Mouse (Mus musculus): ENCODE data around the gene Afm. TPM values are rescaled to one million over a fixed set of nuclear protein-coding genes. Genes with fewer than 3 reads are reported as not detected.

The Afm gene
- polyA plus RNA-seq, 1 experiment = 21.0 TPM

GRCm38 (mm10) chr5:90588104-90588503, 69.4 kb downstream of the Afm start:
- H3K36me3 ChIP-seq (ENCODE audit: control insufficient read depth, insufficient read depth, low read length) = no peaks in the 10 kb centered on the region
- 95% methylated on average over 5 of the region's 5 CpGs for WGBS
- TF ChIP-seq POLR2A (IDR thresholded peaks at IDR 0.05; ENCODE audit: low read depth, low read length) = no peak
- no peak for TF ChIP-seq CTCF (conservative IDR thresholded peaks at IDR 0.05; ENCODE audit: insufficient read depth, insufficient read length, low read depth, low read length)
- H3K27me3 ChIP-seq (replicated peaks; ENCODE audit: control insufficient read depth, insufficient read depth, low read length) = no peaks in the 10 kb centered on the region
- no peak overlapping the region for H3K4me3 ChIP-seq (ENCODE audit: insufficient read depth, low read depth, low read length)
- H3K4me1 ChIP-seq (ENCODE audit: control insufficient read depth, insufficient read depth, low read length) = no peaks in the 10 kb centered on the region
- H3K27ac ChIP-seq (ENCODE audit: insufficient read depth, low read depth, low read length) = no peak overlapping the region
- DNase-seq = no peak

- 24% methylated on average over 25 of the region's 25 CpGs for WGBS
- Histone ChIP-seq H3K4me3 (ENCODE audit: insufficient read depth, low read depth, low read length) (peak overlapping the region; percentile 29; the same call in 1 of the 2 replicates), H3K4me1 (ENCODE audit: control insufficient read depth, insufficient read depth, low read length) (no peaks in the 10 kb centered on the region), H3K27me3 (replicated peaks; ENCODE audit: control insufficient read depth, insufficient read depth, low read length) (no peaks in the 10 kb centered on the region), H3K27ac (ENCODE audit: insufficient read depth, low read depth, low read length) (no peak overlapping the region), H3K36me3 (ENCODE audit: control insufficient read depth, insufficient read depth, low read length) (no peaks in the 10 kb centered on the region)
- DNase-seq = peak; percentile 74
- TF ChIP-seq POLR2A (IDR thresholded peaks at IDR 0.05; ENCODE audit: low read depth, low read length) (no peak), CTCF (conservative IDR thresholded peaks at IDR 0.05; ENCODE audit: insufficient read depth, insufficient read length, low read depth, low read length) (peak; percentile 89)
Observed at GRCm38 (mm10) chr5:90588708-90589595, 70.2 kb downstream of the Afm start.

GRCm38 (mm10) chr5:90590676-90591075, 71.9 kb downstream of the Afm start:
- Histone ChIP-seq H3K4me3 (ENCODE audit: insufficient read depth, low read depth, low read length) (no peak overlapping the region), H3K27me3 (replicated peaks; ENCODE audit: control insufficient read depth, insufficient read depth, low read length) (no peaks in the 10 kb centered on the region), H3K4me1 (ENCODE audit: control insufficient read depth, insufficient read depth, low read length) (no peaks in the 10 kb centered on the region), H3K27ac (ENCODE audit: insufficient read depth, low read depth, low read length) (no peak overlapping the region), H3K36me3 (ENCODE audit: control insufficient read depth, insufficient read depth, low read length) (no peaks in the 10 kb centered on the region)
- WGBS = 68% methylated on average over 10 of the region's 10 CpGs
- DNase-seq = no peak
- TF ChIP-seq CTCF (conservative IDR thresholded peaks at IDR 0.05; ENCODE audit: insufficient read depth, insufficient read length, low read depth, low read length) (no peak), POLR2A (IDR thresholded peaks at IDR 0.05; ENCODE audit: low read depth, low read length) (no peak)

GRCm38 (mm10) chr5:90591936-90592335, 73.2 kb downstream of the Afm start:
- Histone ChIP-seq H3K27ac (ENCODE audit: insufficient read depth, low read depth, low read length) (no peak overlapping the region), H3K4me3 (ENCODE audit: insufficient read depth, low read depth, low read length) (no peak overlapping the region), H3K27me3 (replicated peaks; ENCODE audit: control insufficient read depth, insufficient read depth, low read length) (no peaks in the 10 kb centered on the region), H3K4me1 (ENCODE audit: control insufficient read depth, insufficient read depth, low read length) (no peaks in the 10 kb centered on the region), H3K36me3 (ENCODE audit: control insufficient read depth, insufficient read depth, low read length) (no peaks in the 10 kb centered on the region)
- DNase-seq = no peak
- WGBS = 67% methylated on average over 6 of the region's 6 CpGs
- no peak for TF ChIP-seq POLR2A (IDR thresholded peaks at IDR 0.05; ENCODE audit: low read depth, low read length)
- TF ChIP-seq CTCF (conservative IDR thresholded peaks at IDR 0.05; ENCODE audit: insufficient read depth, insufficient read length, low read depth, low read length) = no peak

DNA sequence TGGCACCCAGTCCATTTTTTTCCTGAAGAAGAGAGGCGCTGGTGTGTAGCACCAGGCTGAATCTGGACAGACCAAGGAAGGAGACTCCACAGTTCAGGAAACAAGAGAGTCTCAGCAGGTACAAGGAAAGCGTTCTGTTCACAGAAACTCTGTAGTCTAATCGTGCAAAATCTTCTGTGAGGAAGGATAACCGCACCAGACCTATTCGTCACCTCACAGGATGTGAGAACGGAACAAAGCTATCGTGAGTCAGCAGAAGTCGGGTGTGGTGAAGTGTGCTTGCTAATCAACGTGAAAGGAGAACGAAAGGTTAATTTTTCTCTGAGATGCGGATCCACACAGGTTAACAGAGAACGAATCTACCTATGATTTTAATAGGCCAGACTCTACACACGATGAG, 76.2 kb downstream of the Afm start:
- no peak overlapping the region for H3K4me3 ChIP-seq (ENCODE audit: insufficient read depth, low read depth, low read length)
- WGBS = 57% methylated on average over 13 of the region's 13 CpGs
- H3K27ac ChIP-seq (ENCODE audit: insufficient read depth, low read depth, low read length) = no peak overlapping the region

DNA sequence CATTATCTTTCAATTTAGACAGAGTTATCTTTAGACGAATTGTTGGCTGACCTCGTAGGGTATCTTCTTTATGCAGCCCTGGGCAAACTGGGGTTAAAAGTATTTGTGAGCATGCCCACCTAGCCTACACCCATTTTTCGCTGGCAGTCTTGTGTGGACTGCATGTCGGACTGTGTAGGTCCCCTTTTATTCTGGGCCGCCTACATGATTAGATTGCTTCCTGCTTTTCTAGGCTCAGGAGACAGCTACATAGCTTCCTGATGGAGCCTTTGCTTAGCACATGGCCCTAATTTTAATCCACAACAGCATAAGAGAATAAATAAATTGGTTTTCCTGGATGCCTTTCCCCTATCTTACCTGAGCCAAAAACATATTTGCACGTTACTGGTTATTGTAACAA, 77.4 kb downstream of the Afm start:
- WGBS = 80% methylated on average over 6 of the region's 6 CpGs
- Histone ChIP-seq H3K36me3 (ENCODE audit: control insufficient read depth, insufficient read depth, low read length) (no peaks in the 10 kb centered on the region), H3K27ac (ENCODE audit: insufficient read depth, low read depth, low read length) (no peak overlapping the region), H3K4me3 (ENCODE audit: insufficient read depth, low read depth, low read length) (no peak overlapping the region), H3K4me1 (ENCODE audit: control insufficient read depth, insufficient read depth, low read length) (no peaks in the 10 kb centered on the region), H3K27me3 (replicated peaks; ENCODE audit: control insufficient read depth, insufficient read depth, low read length) (no peaks in the 10 kb centered on the region)
- TF ChIP-seq POLR2A (IDR thresholded peaks at IDR 0.05; ENCODE audit: low read depth, low read length) (no peak), CTCF (conservative IDR thresholded peaks at IDR 0.05; ENCODE audit: insufficient read depth, insufficient read length, low read depth, low read length) (no peak)
- no peak for DNase-seq

More for the DNA sequence above, 76.2 kb downstream of the Afm start:
- DNase-seq = no peak
- TF ChIP-seq POLR2A (IDR thresholded peaks at IDR 0.05; ENCODE audit: low read depth, low read length) (no peak), CTCF (conservative IDR thresholded peaks at IDR 0.05; ENCODE audit: insufficient read depth, insufficient read length, low read depth, low read length) (no peak)
- Histone ChIP-seq H3K36me3 (ENCODE audit: control insufficient read depth, insufficient read depth, low read length) (no peaks in the 10 kb centered on the region), H3K27me3 (replicated peaks; ENCODE audit: control insufficient read depth, insufficient read depth, low read length) (no peaks in the 10 kb centered on the region), H3K4me1 (ENCODE audit: control insufficient read depth, insufficient read depth, low read length) (no peaks in the 10 kb centered on the region)

DNA sequence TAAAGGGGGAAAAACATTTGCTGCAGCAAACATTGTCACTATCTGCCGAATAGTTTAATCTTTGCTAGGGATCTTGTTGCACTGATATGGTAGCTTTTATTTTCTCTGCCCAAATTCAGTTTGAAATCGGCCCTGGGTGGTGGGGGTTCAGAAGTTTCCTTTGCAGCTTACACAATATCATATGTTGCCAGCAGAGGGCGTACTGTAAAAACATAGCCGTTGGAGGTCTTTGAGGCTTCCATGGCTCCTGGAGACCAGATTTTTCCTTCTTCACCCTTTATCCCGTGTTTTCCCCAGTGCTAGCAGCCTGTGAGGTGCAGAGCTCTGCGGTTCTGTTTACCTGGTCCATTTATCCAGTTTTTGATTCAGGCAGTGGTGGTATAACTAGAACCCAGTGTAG, 82.7 kb downstream of the Afm start:
- peak; percentile 55 for DNase-seq
- H3K36me3 ChIP-seq (ENCODE audit: control insufficient read depth, insufficient read depth, low read length) = no peaks in the 10 kb centered on the region; the same call in 1 of the 2 replicates
- no peaks in the 10 kb centered on the region for H3K4me1 ChIP-seq (ENCODE audit: control insufficient read depth, insufficient read depth, low read length)
- WGBS = 17% methylated on average over 6 of the region's 6 CpGs
- no peak overlapping the region for H3K4me3 ChIP-seq (ENCODE audit: insufficient read depth, low read depth, low read length)
- H3K27me3 ChIP-seq (replicated peaks; ENCODE audit: control insufficient read depth, insufficient read depth, low read length) = no peaks in the 10 kb centered on the region
- no peak overlapping the region for H3K27ac ChIP-seq (ENCODE audit: insufficient read depth, low read depth, low read length)
- TF ChIP-seq POLR2A (IDR thresholded peaks at IDR 0.05; ENCODE audit: low read depth, low read length) (no peak), CTCF (conservative IDR thresholded peaks at IDR 0.05; ENCODE audit: insufficient read depth, insufficient read length, low read depth, low read length) (peak; percentile 55)

Other genes with a start within 250 kb of the Afm start
- 27.1 and 27.9 TPM in 2 replicates for gene Ankrd17, start 152.4 kb upstream of the Afm start, polyA plus RNA-seq (2012; rRNA removed)
- gene Gm9958, start 151.7 kb upstream of the Afm start, polyA plus RNA-seq (2012; rRNA removed) = 1.1 and 2.3 TPM in 2 replicates
- gene Alb, start 58.0 kb upstream of the Afm start, polyA plus RNA-seq (2012; rRNA removed) = 10.7 and 10.8 TPM in 2 replicates
- gene Afp, start 28.2 kb upstream of the Afm start, polyA plus RNA-seq (2012; rRNA removed) = 0.75 and 0.78 TPM in 2 replicates
- gene 5830473C10Rik, start 42.2 kb downstream of the Afm start, polyA plus RNA-seq (2012; rRNA removed) = 1.2 and 1.3 TPM in 2 replicates
- gene Rassf6, start 121.7 kb downstream of the Afm start, polyA plus RNA-seq (2012; rRNA removed) = 10.4 and 11.4 TPM in 2 replicates
- 0.05 TPM in 1 of 2 replicates, not detected in the other for gene Cxcl5, start 240.4 kb downstream of the Afm start, polyA plus RNA-seq (2012; rRNA removed)
- gene Ppbp, start 249.6 kb downstream of the Afm start, polyA plus RNA-seq (2012; rRNA removed) = 1.2 and 1.5 TPM in 2 replicates

Data from kidney, adult 2 months (tissue).